Mouse (Mus musculus) cerebellum, adult 18-20 months (tissue): ENCODE measurements around the gene 2810459M11Rik.

Source experiments
- DNase-seq, 2 experiments: peaks; one replicate each; pipeline ENCODE4 v3.0.0; 2021

Gene 2810459M11Rik

DNA sequence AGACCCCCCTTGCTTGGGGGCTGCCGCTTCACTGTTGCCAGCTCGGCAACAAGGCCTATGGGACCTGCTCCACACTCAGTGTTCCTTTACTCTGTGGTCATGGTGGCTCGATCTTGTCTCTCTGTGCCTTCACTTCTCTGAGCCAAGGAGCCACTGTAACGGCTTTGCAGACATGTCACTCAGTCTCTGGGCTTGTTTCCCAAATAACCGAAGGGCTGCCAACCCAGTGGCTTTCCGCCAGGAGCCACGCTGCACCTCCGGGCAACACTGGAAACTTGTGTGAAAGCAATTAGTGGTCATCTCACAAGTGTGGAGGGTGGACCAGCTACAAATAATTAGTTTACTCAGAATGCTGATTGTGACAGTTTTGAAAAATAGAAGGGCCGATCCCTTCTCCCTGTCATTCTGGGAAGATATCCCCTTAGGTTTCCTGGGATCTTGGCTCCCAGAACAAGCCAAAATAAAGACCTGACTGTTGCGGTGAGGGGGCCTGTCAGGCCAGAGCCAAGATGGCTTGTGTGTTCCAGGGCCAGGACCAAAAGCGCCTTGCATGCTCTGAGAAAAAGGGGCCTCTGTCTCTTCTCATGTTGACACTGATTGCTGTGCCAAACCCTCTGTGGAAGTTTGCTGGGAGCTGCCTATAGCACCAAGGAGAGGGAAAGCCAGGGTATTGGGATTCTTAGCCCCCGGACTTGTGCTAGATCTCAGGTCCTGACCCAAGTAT, 7.7 kb downstream of the 2810459M11Rik start:
- peak; percentile 62 to 74 for DNase-seq

- DNase-seq: no peak
These were observed 9.3 kb downstream of the 2810459M11Rik start for GRCm38 (mm10) chr1:86054943-86055342.

GRCm38 (mm10) chr1:86056284-86056683, 10.6 kb downstream of the 2810459M11Rik start:
- DNase-seq: no peak

DNA sequence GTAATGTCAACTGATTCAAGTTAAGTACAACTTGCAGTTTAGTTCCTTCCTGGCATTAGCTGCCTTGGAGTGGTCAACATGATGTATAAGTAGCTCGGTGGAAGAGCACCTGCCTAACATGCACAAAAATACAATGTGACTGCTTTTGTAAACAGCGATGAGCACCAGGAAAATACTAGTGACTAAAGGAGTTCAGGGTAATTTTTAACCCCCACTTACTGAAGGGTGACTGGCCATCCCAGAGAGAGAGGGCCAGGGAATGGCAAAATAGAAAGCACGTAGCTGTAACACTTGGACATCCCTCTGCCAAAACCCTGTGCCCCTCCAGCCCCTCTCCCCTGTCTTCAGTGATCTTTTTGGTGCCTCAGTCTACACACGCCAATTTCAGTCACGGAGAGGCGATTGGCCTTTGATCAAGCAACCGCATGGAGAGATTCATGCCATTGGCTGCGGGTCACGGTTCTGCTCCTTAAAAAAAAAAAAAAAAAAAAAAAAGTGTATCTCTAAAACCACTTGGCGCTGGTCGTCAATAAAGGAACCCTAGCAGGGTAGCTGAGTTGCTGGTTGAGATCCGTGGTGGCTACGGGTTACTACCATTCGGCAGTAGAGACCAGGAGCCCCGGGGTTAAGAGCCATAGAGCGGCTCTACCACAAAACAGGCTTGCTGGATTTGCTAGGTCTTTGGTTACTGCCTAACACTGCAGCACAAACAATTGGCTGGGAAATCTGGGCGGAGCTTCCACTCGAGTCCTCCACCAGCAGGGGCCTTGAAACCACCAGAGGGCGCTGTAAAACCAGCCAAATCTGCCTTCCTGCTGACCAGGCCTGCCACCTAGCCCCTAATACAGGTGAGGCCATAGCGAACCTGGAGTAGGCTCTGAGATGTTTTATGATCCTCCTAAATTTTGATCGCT, 13.4 kb downstream of the 2810459M11Rik start:
- peak; percentile 97 to 98 for DNase-seq

GRCm38 (mm10) chr1:86062523-86062922, 16.9 kb downstream of the 2810459M11Rik start:
- DNase-seq: no peak

DNA sequence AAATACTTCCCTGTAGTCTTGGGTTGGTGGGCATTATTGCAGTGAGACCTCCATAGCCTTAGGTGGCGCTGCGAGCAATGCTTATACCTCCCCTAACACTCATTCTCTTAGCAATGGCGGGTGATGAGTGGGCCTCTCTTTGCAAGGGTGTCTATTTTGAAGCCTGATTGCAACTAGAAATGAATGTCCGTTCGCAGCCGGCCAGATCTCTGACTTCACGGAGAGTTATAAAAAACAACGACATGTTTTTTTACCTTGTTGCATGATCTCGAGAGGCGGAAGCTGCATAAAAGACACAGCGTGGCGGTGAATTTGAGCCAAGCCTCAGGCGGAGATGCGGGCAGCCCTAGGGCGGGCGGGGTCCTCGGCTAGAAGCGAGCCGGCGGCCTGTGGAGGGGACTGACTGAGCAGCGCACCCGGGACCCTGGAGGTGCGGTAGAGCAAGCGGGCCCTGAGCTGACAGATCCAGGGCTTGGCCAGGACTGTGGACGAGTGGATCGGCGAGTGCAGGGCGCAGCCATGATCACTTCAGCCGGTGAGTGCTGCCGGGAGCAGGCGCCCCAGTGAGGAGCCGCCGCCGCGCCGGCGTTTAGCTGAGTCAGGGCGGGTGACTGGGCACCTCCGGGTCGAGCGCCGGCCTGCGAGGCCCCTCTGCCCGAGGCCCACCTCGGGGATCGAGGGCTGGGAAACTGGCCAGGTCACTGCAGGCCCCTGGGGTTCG, 18.8 kb downstream of the 2810459M11Rik start, which contains the start of gene Psmd1:
Gene Psmd1 (plus strand): TSS at position 117 of the 721 bp plus-strand sequence.
- peak; percentile 87 to 93 for DNase-seq

GRCm38 (mm10) chr1:86076565-86076964, 30.9 kb downstream of the 2810459M11Rik start:
- no peak for DNase-seq

- no peak for DNase-seq
These were observed 48.8 kb downstream of the 2810459M11Rik start for GRCm38 (mm10) chr1:86094413-86094812.

GRCm38 (mm10) chr1:86105054-86105453, 59.4 kb downstream of the 2810459M11Rik start:
- DNase-seq: no peak
